In the genomic region with DNA sequence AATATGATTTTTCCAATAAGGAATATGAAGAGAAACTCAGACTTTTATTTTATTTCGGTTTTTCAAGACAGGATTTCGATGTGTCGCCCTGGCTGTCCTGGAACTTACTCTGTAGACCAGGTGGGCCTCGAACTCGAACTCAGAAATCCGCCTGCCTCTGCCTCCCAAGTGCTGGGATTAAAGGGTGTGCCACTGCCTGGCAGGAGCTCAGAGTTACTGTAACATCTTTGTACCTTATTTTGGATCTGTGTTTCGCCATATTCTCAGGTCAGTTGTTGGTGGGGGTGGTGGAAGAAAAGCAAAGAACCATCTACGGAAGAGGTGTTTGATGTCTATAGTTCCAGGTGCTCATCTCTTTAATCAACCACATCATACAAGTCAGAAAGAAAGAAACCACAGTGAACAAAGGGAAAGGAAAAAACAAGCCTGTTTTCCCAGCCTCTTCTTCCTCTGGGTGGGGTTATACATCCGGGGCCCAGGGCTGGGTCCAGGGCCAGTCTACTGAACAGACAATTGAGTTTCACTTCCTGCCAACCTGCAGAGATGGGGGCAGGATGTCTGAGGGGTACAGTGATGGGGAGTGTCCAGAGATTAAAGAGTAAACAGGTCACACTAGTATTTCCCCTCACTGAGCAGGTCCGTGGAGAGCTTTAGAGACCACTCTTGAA, we compare ENCODE assay signal across 12 mouse cellular contexts. TPM values are rescaled to one million over a fixed set of nuclear protein-coding genes. Genes with fewer than 3 reads are reported as not detected.
DNase-seq lines count a peak whose midpoint lies in the region; ATAC-seq and TF ChIP-seq lines count a peak whose summit lies in the region.
"Had no signal": no experiment of that assay in that cellular context is flagged by ENCODE, and none has a peak within 500 bp of the region (broad histone marks: within the 10 kb centered on the region; RNA-seq: fewer than 3 reads in every experiment).

No protein-coding gene starts in this region.

- no peak for TF ChIP-seq EP300 in stomach, postnatal 0 days (optimal IDR thresholded peaks at IDR 0.05)

- H3K36me3 ChIP-seq in ES-E14 (ENCODE audit: control insufficient read depth, insufficient read depth, low read length, poor library complexity, severe bottlenecking), result no peaks in the 10 kb centered on the region
- no peaks in the 10 kb centered on the region for H3K36me3 ChIP-seq in stomach, postnatal 0 days (ENCODE audit: control insufficient read depth, insufficient read depth, low read length)
- H3K36me3 ChIP-seq in limb, embryonic 10.5 days, result 0 out of 2 replicates have a peak, but pooled peaks cover 1% of the 10 kb centered on the region
- H3K36me3 ChIP-seq in hindbrain, embryonic 12.5 days, result no peaks in the 10 kb centered on the region
- H3K36me3 ChIP-seq: embryonic facial prominence, embryonic 12.5 days had no signal

- no peak overlapping the region for H3K4me2 ChIP-seq in stomach, postnatal 0 days (replicated peaks; ENCODE audit: low read depth)
- H3K4me2 ChIP-seq in hindbrain, embryonic 12.5 days (replicated peaks), result no peak overlapping the region

- H3K27me3 ChIP-seq in stomach, postnatal 0 days (ENCODE audit: control insufficient read depth, insufficient read depth, low read length), result no peaks in the 10 kb centered on the region
- peaks cover 45% of the 10 kb centered on the region for H3K27me3 ChIP-seq in limb, embryonic 10.5 days (ENCODE audit: low read depth, poor library complexity, severe bottlenecking)
- peaks cover 46% of the 10 kb centered on the region for H3K27me3 ChIP-seq in hindbrain, embryonic 12.5 days

- no peak for TF ChIP-seq CTCF in stomach, postnatal 0 days (IDR thresholded peaks at IDR 0.05; ENCODE audit: low read depth)

- ATAC-seq in stomach, postnatal 0 days (ENCODE audit: low FRiP score, low TSS enrichment), result no peak
- no peak for ATAC-seq in hindbrain, embryonic 12.5 days (ENCODE audit: low FRiP score)

- WGBS in stomach, postnatal 0 days, result 87% methylated on average over 10 of the region's 10 CpGs
- 92% methylated on average over 10 of the region's 10 CpGs for WGBS in limb, embryonic 10.5 days
- 92% methylated on average over 10 of the region's 10 CpGs for whole genome bisulfite sequencing in hindbrain, embryonic 12.5 days

- peaks cover 12 to 17% of the 10 kb centered on the region in 2 experiments for H3K4me1 ChIP-seq in ES-E14 (ENCODE audit: control insufficient read depth in 2 of 2, insufficient read depth in 2 of 2, low read length in 2 of 2, poor library complexity in 1 of 2)
- H3K4me1 ChIP-seq in stomach, postnatal 0 days (replicated peaks; ENCODE audit: control insufficient read depth, insufficient read depth), result no peaks in the 10 kb centered on the region; the same call in 1 of the 2 replicates
- peaks cover 46% of the 10 kb centered on the region for H3K4me1 ChIP-seq in limb, embryonic 10.5 days
- H3K4me1 ChIP-seq in hindbrain, embryonic 12.5 days, result peaks cover 40% of the 10 kb centered on the region

- no peaks in the 10 kb centered on the region for H3K9me3 ChIP-seq in ES-E14 (ENCODE audit: control insufficient read depth, insufficient read depth, low read depth, low read length)
- no peaks in the 10 kb centered on the region for H3K9me3 ChIP-seq in stomach, postnatal 0 days (ENCODE audit: control insufficient read depth, low read length)
- no peaks in the 10 kb centered on the region for H3K9me3 ChIP-seq in limb, embryonic 10.5 days (replicated peaks)
- H3K9me3 ChIP-seq in hindbrain, embryonic 12.5 days (replicated peaks), result no peaks in the 10 kb centered on the region
- H3K9me3 ChIP-seq: embryonic facial prominence, embryonic 12.5 days had no signal

- no peak overlapping the region for H3K4me3 ChIP-seq in ES-E14 (ENCODE audit: insufficient read depth in 1 of 2, low read depth in 1 of 2, low read length in 2 of 2, poor library complexity in 1 of 2, severe bottlenecking in 1 of 2)
- no peak overlapping the region for H3K4me3 ChIP-seq in stomach, postnatal 0 days (ENCODE audit: low read depth, low read length)
- H3K4me3 ChIP-seq in limb, embryonic 10.5 days, result no peak overlapping the region
- H3K4me3 ChIP-seq in hindbrain, embryonic 12.5 days, result no peak overlapping the region
- H3K4me3 ChIP-seq: embryonic facial prominence, embryonic 12.5 days had no signal

- in situ Hi-C loops in ES-E14 (cut with MboI; ENCODE audit: low sequenced_read_pairs in 2 of 2, unreplicated experiment in 2 of 2), result no loop called here

- H3K9ac ChIP-seq in ES-E14 (ENCODE audit: insufficient read depth, low read depth, low read length, poor library complexity, severe bottlenecking), result no peak overlapping the region; the same call in 1 of the 2 replicates
- H3K9ac ChIP-seq in stomach, postnatal 0 days (ENCODE audit: low read length), result no peak overlapping the region
- H3K9ac ChIP-seq in hindbrain, embryonic 12.5 days, result no peak overlapping the region
- H3K9ac ChIP-seq: embryonic facial prominence, embryonic 12.5 days had no signal

- H3K27ac ChIP-seq in ES-E14 (ENCODE audit: insufficient read depth, low read depth, low read length, poor library complexity, severe bottlenecking), result peak overlapping the region; percentile 91; the same call in 1 of the 2 replicates
- H3K27ac ChIP-seq in stomach, postnatal 0 days (replicated peaks), result peak overlapping the region; percentile 45; the same call in 1 of the 2 replicates
- no peak overlapping the region for H3K27ac ChIP-seq in limb, embryonic 10.5 days
- H3K27ac ChIP-seq in hindbrain, embryonic 12.5 days, result no peak overlapping the region
- H3K27ac ChIP-seq: embryonic facial prominence, embryonic 12.5 days; kidney, postnatal 0 days had no signal

- peak; percentile 34 for DNase-seq in gastrocnemius, postnatal 25 days
- DNase-seq in gastrocnemius, postnatal 4 days (ENCODE audit: low spot score in 2 of 2), result no peak
- no peak for DNase-seq in ES-E14 (ENCODE audit: low read depth, low spot score)
- peak; percentile 51 for DNase-seq in lung, postnatal 10 days
- DNase-seq in stomach, postnatal 0 days (ENCODE audit: low spot score), result no peak
- DNase-seq in limb, embryonic 10.5 days (ENCODE audit: low spot score), result no peak
- DNase-seq in right cerebral cortex, adult 2 months (ENCODE audit: low spot score in 2 of 2), result no peak
- DNase-seq: gastrocnemius, postnatal 14 days; right cerebral cortex, adult 18-20 months had no signal

TF ChIP-seq in ES-E14, 5 proteins besides CTCF, POLR2A, EP300 and RAD21:
- TF ChIP-seq CHD2 (IDR thresholded peaks at IDR 0.05; ENCODE audit: low read depth, low read length), result no peak
- TF ChIP-seq ZC3H11A (IDR thresholded peaks at IDR 0.05; ENCODE audit: borderline replicate concordance, low read depth, low read length), result no peak

RNA-seq across cellular contexts. Expression of a gene that starts 1.4 kb away (rescaled TPM):
- 1 to 10 TPM; 8.0 to 8.3 TPM for total RNA-seq in gastrocnemius, postnatal 25 days (2021)
- total RNA-seq in gastrocnemius, postnatal 4 days (2021), result 1 to 10 TPM; 6.7 TPM
- 11.9 and 19.3 TPM in 2 replicates for total RNA-seq in ES-E14 (2012; rRNA removed)
- 14.6 and 15.7 TPM in 2 replicates for polyA plus RNA-seq in stomach, postnatal 0 days (2015; fragmentation: Nextera tagmentation; extraction: Ambion mirVana)
- polyA plus RNA-seq in limb, embryonic 10.5 days (2016; fragmentation: Nextera tagmentation; extraction: Ambion mirVana), result 3.7 and 5.0 TPM in 2 replicates
- 6.9 and 7.3 TPM in 2 replicates for polyA plus RNA-seq in hindbrain, embryonic 12.5 days (2016; fragmentation: Nextera tagmentation; extraction: Ambion mirVana)

RNA-seq across cellular contexts. Expression of a gene that starts 1.6 kb away (rescaled TPM):
- 1 to 10 TPM; 9.8 to 10.0 TPM for total RNA-seq in gastrocnemius, postnatal 25 days (2021)
- total RNA-seq in gastrocnemius, postnatal 4 days (2021), result 10 to 100 TPM; 18.3 to 22.1 TPM
- 71.7 and 78.6 TPM in 2 replicates for total RNA-seq in ES-E14 (2012; rRNA removed)
- 22.7 and 24.1 TPM in 2 replicates for polyA plus RNA-seq in stomach, postnatal 0 days (2015; fragmentation: Nextera tagmentation; extraction: Ambion mirVana)
- 61.0 and 63.1 TPM in 2 replicates for polyA plus RNA-seq in limb, embryonic 10.5 days (2016; fragmentation: Nextera tagmentation; extraction: Ambion mirVana)
- polyA plus RNA-seq in hindbrain, embryonic 12.5 days (2016; fragmentation: Nextera tagmentation; extraction: Ambion mirVana), result 46.3 and 48.5 TPM in 2 replicates

RNA-seq across cellular contexts. Expression of a gene that starts 41.2 kb away (rescaled TPM):
- total RNA-seq in gastrocnemius, postnatal 25 days (2021), result 1 to 10 TPM; 3.8 to 5.3 TPM
- 10 to 100 TPM; 38.7 to 42.8 TPM for total RNA-seq in gastrocnemius, postnatal 4 days (2021)
- total RNA-seq in ES-E14 (2012; rRNA removed), result 40.7 and 43.5 TPM in 2 replicates
- polyA plus RNA-seq in stomach, postnatal 0 days (2015; fragmentation: Nextera tagmentation; extraction: Ambion mirVana), result 33.1 and 33.4 TPM in 2 replicates
- polyA plus RNA-seq in limb, embryonic 10.5 days (2016; fragmentation: Nextera tagmentation; extraction: Ambion mirVana), result 136 and 150 TPM in 2 replicates
- 74.5 and 75.3 TPM in 2 replicates for polyA plus RNA-seq in hindbrain, embryonic 12.5 days (2016; fragmentation: Nextera tagmentation; extraction: Ambion mirVana)

RNA-seq across cellular contexts. Expression of a gene that starts 42.1 kb away (rescaled TPM):
- total RNA-seq in gastrocnemius, postnatal 25 days (2021), result under 1 TPM; 0.41 to 0.70 TPM
- total RNA-seq in gastrocnemius, postnatal 4 days (2021), result 1 to 10 TPM; 4.0 to 5.2 TPM
- total RNA-seq in ES-E14 (2012; rRNA removed), result 11.4 and 44.2 TPM in 2 replicates
- polyA plus RNA-seq in stomach, postnatal 0 days (2015; fragmentation: Nextera tagmentation; extraction: Ambion mirVana), result 1.4 and 2.0 TPM in 2 replicates
- 0.25 and 0.55 TPM in 2 replicates for polyA plus RNA-seq in limb, embryonic 10.5 days (2016; fragmentation: Nextera tagmentation; extraction: Ambion mirVana)
- polyA plus RNA-seq in hindbrain, embryonic 12.5 days (2016; fragmentation: Nextera tagmentation; extraction: Ambion mirVana), result 3.5 and 6.0 TPM in 2 replicates

RNA-seq across cellular contexts. Expression of a gene that starts 44.6 kb away (rescaled TPM):
- total RNA-seq in gastrocnemius, postnatal 25 days (2021), result 1 to 10 TPM; 1.7 to 3.6 TPM
- total RNA-seq in gastrocnemius, postnatal 4 days (2021), result 1 to 10 TPM; 2.8 to 3.0 TPM
- total RNA-seq in ES-E14 (2012; rRNA removed), result 0.37 and 0.94 TPM in 2 replicates
- 2.0 and 2.1 TPM in 2 replicates for polyA plus RNA-seq in stomach, postnatal 0 days (2015; fragmentation: Nextera tagmentation; extraction: Ambion mirVana)
- polyA plus RNA-seq in limb, embryonic 10.5 days (2016; fragmentation: Nextera tagmentation; extraction: Ambion mirVana), result 0.21 and 0.30 TPM in 2 replicates
- 0.27 and 0.63 TPM in 2 replicates for polyA plus RNA-seq in hindbrain, embryonic 12.5 days (2016; fragmentation: Nextera tagmentation; extraction: Ambion mirVana)

Comparison
In these comparisons a context has a peak if more than half of its experiments do, and no peak if none do; other contexts are left out.
1. DNase-seq: peak in gastrocnemius, postnatal 25 days (single experiment) and lung, postnatal 10 days (single experiment); none in gastrocnemius, postnatal 4 days (0 of 2), ES-E14 (single experiment), stomach, postnatal 0 days (single experiment), limb, embryonic 10.5 days (single experiment) and right cerebral cortex, adult 2 months (0 of 2).
2. H3K27ac ChIP-seq: peak in ES-E14 (single experiment) and stomach, postnatal 0 days (single experiment); none in limb, embryonic 10.5 days (single experiment) and hindbrain, embryonic 12.5 days (single experiment).